8 mouse cellular contexts compared by ENCODE assay signal in genomic region chr6:32586390-32586789, GRCm38 (mm10). TPM values are rescaled to one million over a fixed set of nuclear protein-coding genes. Genes with fewer than 3 reads are reported as not detected.
A peak's percentile ranks its signal among the peaks of the same experiment; 100 is the strongest.
DNase-seq lines count a peak whose midpoint lies in the region; ATAC-seq and TF ChIP-seq lines count a peak whose summit lies in the region.

No protein-coding gene starts in this region.

- TF ChIP-seq CTCF in brain, embryonic 14.5 days (IDR thresholded peaks at IDR 0.05; ENCODE audit: borderline replicate concordance, extremely low read depth, insufficient read depth, insufficient read length): no peak
- peak; percentile 20; the same call in 1 of the 2 replicates for TF ChIP-seq CTCF in cortical plate, adult 2 months (IDR thresholded peaks at IDR 0.05; ENCODE audit: extremely low read depth, insufficient read depth, low read length)
- TF ChIP-seq CTCF in liver, embryonic 14.5 days (IDR thresholded peaks at IDR 0.05; ENCODE audit: low read depth): no peak

- H3K9ac ChIP-seq in heart, embryonic 11.5 days (ENCODE audit: low read depth, low read length): peak overlapping the region; percentile 83
- no peak overlapping the region for H3K9ac ChIP-seq in liver, embryonic 14.5 days (replicated peaks)

- H3K27me3 ChIP-seq in heart, embryonic 11.5 days (ENCODE audit: control insufficient read depth, insufficient read depth, low read length): peaks cover 5% of the 10 kb centered on the region; the same call in 1 of the 2 replicates
- peaks cover 67% of the 10 kb centered on the region for H3K27me3 ChIP-seq in liver, embryonic 14.5 days (ENCODE audit: control insufficient read depth, insufficient read depth, low read length)

- peak overlapping the region; percentile 95 for H3K4me2 ChIP-seq in heart, embryonic 11.5 days
- H3K4me2 ChIP-seq in liver, embryonic 14.5 days (ENCODE audit: low read depth): peak overlapping the region; percentile 62

- H3K36me3 ChIP-seq in heart, embryonic 11.5 days (ENCODE audit: control insufficient read depth, insufficient read depth, low read length): no peaks in the 10 kb centered on the region
- no peaks in the 10 kb centered on the region for H3K36me3 ChIP-seq in liver, embryonic 14.5 days (replicated peaks; ENCODE audit: control insufficient read depth, insufficient read depth, low read depth)

- peaks cover 4% of the 10 kb centered on the region; the same call in 1 of the 2 replicates for H3K4me1 ChIP-seq in cortical plate, adult 2 months (ENCODE audit: control insufficient read depth, insufficient read depth, low read length)
- H3K4me1 ChIP-seq in heart, embryonic 11.5 days (ENCODE audit: control insufficient read depth, insufficient read depth, low read length): peaks cover 33% of the 10 kb centered on the region
- no peaks in the 10 kb centered on the region for H3K4me1 ChIP-seq in liver, embryonic 14.5 days (replicated peaks; ENCODE audit: control insufficient read depth in 2 of 2, insufficient read depth in 2 of 2, low read length in 1 of 2)

- H3K27ac ChIP-seq in cortical plate, adult 2 months (ENCODE audit: insufficient read depth, low read length): no peak overlapping the region
- H3K27ac ChIP-seq in heart, embryonic 11.5 days (ENCODE audit: low read depth, low read length): no peak overlapping the region
- no peak overlapping the region for H3K27ac ChIP-seq in liver, embryonic 14.5 days

- no peak for ATAC-seq in heart, embryonic 11.5 days (replicated peaks; ENCODE audit: insufficient number of reproducible peaks, low FRiP score, low TSS enrichment)
- no peak for ATAC-seq in liver, embryonic 14.5 days (ENCODE audit: insufficient read depth)
- no peak for ATAC-seq in erythroblast, adult 5-6 weeks (replicated peaks; ENCODE audit: low FRiP score, poor library complexity, severe bottlenecking)

- H3K9me3 ChIP-seq in heart, embryonic 11.5 days (replicated peaks; ENCODE audit: control insufficient read depth, low read length): no peaks in the 10 kb centered on the region
- H3K9me3 ChIP-seq in liver, embryonic 14.5 days (ENCODE audit: control insufficient read depth, low read length): no peaks in the 10 kb centered on the region

- no peak for TF ChIP-seq POLR2A in brain, embryonic 14.5 days (IDR thresholded peaks at IDR 0.05; ENCODE audit: borderline replicate concordance, extremely low read depth, insufficient read depth, insufficient read length, poor library complexity, severe bottlenecking)
- peak; percentile 39; the same call in 1 of the 2 replicates for TF ChIP-seq POLR2A in cortical plate, adult 2 months (IDR thresholded peaks at IDR 0.05; ENCODE audit: extremely low read depth, insufficient read depth, low read length)

- H3K4me3 ChIP-seq in cortical plate, adult 2 months (ENCODE audit: insufficient read depth, low read length): peak overlapping the region; percentile 83
- H3K4me3 ChIP-seq in heart, embryonic 11.5 days (ENCODE audit: low read depth, low read length): peak overlapping the region; percentile 72
- peak overlapping the region in 1 of 2 experiments; percentile 46; a peak in 2 of 4 replicates for H3K4me3 ChIP-seq in liver, embryonic 14.5 days (ENCODE audit: insufficient read depth in 1 of 2, low read depth in 2 of 2, low read length in 2 of 2)

- TF ChIP-seq EP300 in liver, embryonic 14.5 days (IDR thresholded peaks at IDR 0.05; ENCODE audit: low read depth): no peak

- WGBS in heart, embryonic 11.5 days (ENCODE audit: insufficient replicate concordance): under 1% methylated on average over 13 of the region's 13 CpGs
- WGBS in liver, embryonic 14.5 days (ENCODE audit: insufficient replicate concordance): 1% methylated on average over 13 of the region's 13 CpGs

- DNase-seq in brain, embryonic 14.5 days (ENCODE audit: low read depth): peak; percentile 84
- DNase-seq in kidney, postnatal 10 days: peak; percentile 27
- DNase-seq in liver, embryonic 14.5 days (ENCODE audit: low read depth in 3 of 3, low spot score in 3 of 3): no peak
- DNase-seq in retina, embryonic 14.5 days (ENCODE audit: low spot score): peak; percentile 42
- no peak for DNase-seq in adrenal gland, postnatal 10 days

RNA-seq across cellular contexts. Expression of gene Plxna4, which starts 1.6 kb away (rescaled TPM):
- 14.3 and 24.6 TPM in 2 replicates for polyA plus RNA-seq in brain, embryonic 14.5 days (2012; rRNA removed)
- 14.9 and 17.5 TPM in 2 replicates for polyA plus RNA-seq in cortical plate, adult 2 months (2012; rRNA removed)
- 9.1 and 9.3 TPM in 2 replicates for polyA plus RNA-seq in heart, embryonic 11.5 days (2014; fragmentation: Nextera tagmentation; extraction: Ambion mirVana)
- 0.14 and 0.17 TPM in 2 replicates for polyA plus RNA-seq in liver, embryonic 14.5 days (2012; rRNA removed)
- 0.23 and 0.25 TPM in 2 replicates for polyA plus RNA-seq in liver, embryonic 14.5 days (2014; fragmentation: Nextera tagmentation; extraction: Ambion mirVana)
- 10 to 100 TPM in 1 of 2 experiments, 1 to 10 TPM in 1; 6.3 to 10.3 TPM for total RNA-seq in adrenal gland, postnatal 10 days (2021)
- total RNA-seq in erythroblast, adult 5-6 weeks (2015; ENCODE audit: low replicate concordance): not detected in 2 replicates
- total RNA-seq in erythroblast, adult 5-6 weeks (2017; ENCODE audit: low replicate concordance): 0.09 TPM in 1 of 2 replicates, not detected in the other

Comparison
In these comparisons a context has a peak if more than half of its experiments do, and no peak if none do; other contexts are left out.
1. DNase-seq: peak in brain, embryonic 14.5 days (single experiment), kidney, postnatal 10 days (single experiment) and retina, embryonic 14.5 days (single experiment); none in liver, embryonic 14.5 days (0 of 3) and adrenal gland, postnatal 10 days (single experiment).